Mouse (Mus musculus) gastrocnemius, postnatal 36 days (tissue): ENCODE measurements around the gene Fastkd2. TPM values are rescaled to one million over a fixed set of nuclear protein-coding genes. Genes with fewer than 3 reads are reported as not detected.

Experiments used
- DNase-seq, 2 experiments: peaks; one replicate each; pipeline ENCODE4 v3.0.0; 2022
- intact Hi-C: fragments of 180-260 bp; cut with DNase I; formaldehyde crosslinking; loops from one replicate; pipeline ENCODE4 v1.15.1; 2025
- long read RNA-seq, 2 experiments: library from polyadenylated mRNA; stranded (forward); transcript quantifications; one replicate each; pipeline ENCODE4 v2.0.0; 2021
- total RNA-seq, 2 experiments: library from RNA; stranded (reverse); gene quantifications; 2 replicates each; pipeline ENCODE4 v1.2.3; 2021

The Fastkd2 gene
- 10 to 100 TPM; 16.1 to 19.1 TPM for total RNA-seq
- long read RNA-seq, experiment 1, full-length matches to known transcripts, result 19 of 26 reads
- long read RNA-seq, experiment 1, partial matches to known transcripts, result 4 of 26 reads
- long read RNA-seq, experiment 1, other reads (novel, unspliced or antisense), result 3 of 26 reads
- long read RNA-seq, experiment 2, full-length matches to known transcripts, result 26 of 31 reads
- long read RNA-seq, experiment 2, partial matches to known transcripts, result 1 of 31 reads
- long read RNA-seq, experiment 2, other reads (novel, unspliced or antisense), result 4 of 31 reads

DNA sequence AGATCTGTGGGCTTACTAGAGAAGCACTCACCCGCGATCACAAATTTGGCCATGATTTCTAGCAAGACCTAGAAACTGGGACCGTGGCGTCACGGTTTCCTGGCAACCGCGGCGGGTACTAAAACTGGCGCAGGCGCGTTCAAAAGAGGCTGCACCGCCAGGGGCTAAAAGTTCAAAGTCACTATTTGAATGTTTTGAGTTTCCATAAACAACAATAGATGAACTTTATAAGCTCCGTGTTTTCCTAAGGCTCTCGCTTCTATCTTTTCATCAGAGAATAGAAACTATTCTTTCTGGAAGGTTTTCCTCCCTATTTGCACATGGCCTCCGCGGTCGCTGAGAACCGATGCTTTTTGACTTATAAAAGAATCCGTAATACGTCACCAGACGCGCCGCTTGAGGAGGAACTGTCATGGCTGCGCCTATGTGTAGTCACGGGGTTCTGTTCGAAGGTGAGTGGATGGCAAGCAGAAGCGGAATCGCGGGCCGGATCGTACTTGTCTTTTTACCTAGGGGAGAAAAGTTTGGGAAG, at the start of gene Fastkd2, which contains the start of gene Mdh1b:
Gene Fastkd2 (plus strand): TSS at position 375 of the 532 bp plus-strand sequence.
Gene Mdh1b (minus strand): TSS at position 79 of the 532 bp plus-strand sequence.
- DNase-seq, result peak; percentile 73 to 75
- intact Hi-C loops, result no loop called here

DNA sequence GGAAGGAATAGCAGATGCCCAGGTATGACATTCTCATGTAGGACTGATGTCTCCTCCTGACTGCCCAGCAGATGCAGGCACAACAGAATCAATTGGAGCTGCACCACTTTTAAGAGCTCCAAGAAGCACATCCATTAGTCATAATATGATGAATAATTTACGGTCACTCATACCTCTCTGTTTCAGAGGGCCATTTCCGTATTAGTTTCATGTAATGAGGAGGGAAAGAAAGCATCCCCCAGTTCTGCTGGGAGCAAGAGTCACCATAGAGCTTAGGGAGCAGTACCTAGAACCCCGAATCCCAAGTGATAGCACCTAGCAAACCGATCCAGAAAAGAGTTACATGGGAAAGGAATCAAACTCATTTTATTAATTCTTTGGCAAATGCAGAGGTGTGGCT, 43.6 kb upstream of the Fastkd2 start, which contains the start of gene Dytn:
Gene Dytn (minus strand): TSS at position 101 of the 400 bp plus-strand sequence.
- intact Hi-C loops, result no loop called here
- no peak for DNase-seq

DNA sequence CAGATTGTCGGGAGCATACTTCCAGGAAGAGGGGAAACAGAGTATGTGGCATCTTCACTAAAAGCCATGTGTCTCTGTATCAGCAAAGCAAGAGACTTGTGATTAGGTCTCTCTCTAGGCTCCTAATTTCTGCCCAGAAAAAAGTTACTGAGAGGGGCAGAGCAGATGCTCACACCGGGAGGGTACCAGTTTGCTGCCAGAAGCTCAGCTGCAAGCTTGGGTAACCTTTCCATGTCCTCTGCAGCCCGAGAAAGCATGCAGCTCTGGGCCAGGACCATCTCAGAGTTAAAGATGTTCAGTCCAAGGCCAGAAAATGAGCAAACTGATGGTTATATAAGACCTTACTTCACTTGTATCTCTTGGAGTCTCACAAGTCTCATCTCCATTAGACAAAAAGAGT, 33.6 kb upstream of the Fastkd2 start:
- DNase-seq, result no peak
- intact Hi-C loops, result no loop called here

DNA sequence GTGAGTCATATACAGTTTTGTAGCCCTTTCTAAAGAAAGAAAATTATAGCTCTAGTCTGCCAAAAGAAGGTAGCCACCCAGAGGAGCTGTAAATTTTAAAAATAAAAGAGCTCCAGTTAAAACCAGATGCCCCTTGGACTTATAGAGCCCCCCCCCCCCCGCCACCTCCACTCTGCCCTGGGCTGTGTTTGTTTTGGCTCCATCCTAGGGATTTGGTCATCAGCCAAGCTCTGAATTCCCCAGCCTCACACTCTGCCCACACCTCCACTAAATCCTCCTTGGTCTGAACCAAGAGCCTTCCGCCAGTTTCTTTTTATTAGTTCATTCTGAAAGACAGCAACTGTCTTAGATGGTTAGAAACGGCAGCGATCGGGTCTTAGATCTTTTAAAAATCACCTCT, 24.7 kb upstream of the Fastkd2 start:
- intact Hi-C loops, result no loop called here
- no peak for DNase-seq

DNA sequence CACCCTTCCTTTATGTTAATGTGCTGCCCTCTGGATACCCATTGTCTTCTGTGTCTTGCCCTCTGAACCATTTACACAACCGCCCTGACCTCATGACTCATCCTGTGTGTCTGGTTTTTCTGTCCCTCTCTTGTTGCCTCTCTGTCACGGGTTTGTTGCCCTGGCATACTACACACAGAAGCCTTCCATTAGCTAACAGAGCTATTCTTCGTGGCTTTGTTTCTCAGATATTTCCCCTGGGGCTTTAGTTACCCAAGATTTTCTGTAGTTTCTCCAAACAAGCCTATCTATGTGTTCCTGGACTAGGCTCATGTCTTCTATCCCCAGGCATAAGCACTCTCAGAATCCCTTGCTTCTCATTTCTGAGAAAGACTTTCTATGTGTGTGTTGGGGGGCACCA, 21.5 kb upstream of the Fastkd2 start:
- no peak for DNase-seq
- intact Hi-C loops, result no loop called here

DNA sequence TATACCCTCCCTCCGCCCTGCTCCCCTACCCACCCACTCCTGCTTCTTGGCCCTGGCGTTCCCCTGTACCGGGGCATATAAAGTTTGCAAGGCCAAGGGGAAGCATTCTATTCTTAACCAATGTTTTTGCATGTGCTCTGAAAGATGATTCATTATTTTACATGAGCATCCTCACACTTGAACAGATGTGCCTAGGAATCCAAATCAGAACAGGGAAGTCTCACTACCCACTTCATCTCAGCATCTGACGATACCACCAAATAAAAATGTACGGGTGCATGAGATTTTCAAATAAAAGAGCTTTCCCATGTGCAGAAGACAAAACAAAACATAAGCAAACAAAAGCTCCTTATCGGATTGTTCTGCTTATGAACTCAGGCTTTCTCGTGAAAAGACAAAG, 10.3 kb upstream of the Fastkd2 start:
- intact Hi-C loops, result no loop called here
- no peak for DNase-seq

DNA sequence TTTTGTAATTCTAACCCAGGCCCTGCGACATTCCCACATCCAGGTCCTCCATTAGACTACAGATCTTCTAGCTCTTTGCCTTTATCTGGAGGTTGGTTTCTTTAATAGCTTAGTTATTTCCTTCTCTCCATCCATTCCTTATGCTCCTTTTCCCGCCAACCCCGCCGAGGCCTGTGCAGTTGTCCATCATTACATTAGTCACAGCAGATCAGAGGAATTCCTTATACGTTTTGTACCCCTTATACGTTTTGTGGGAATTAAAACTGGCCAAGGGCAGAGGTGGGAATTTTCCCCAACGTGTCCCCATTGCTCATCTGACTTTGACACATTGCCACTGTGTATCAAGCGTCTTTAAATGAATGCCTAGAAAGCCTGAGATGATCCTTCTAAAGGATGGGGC, 618 bp upstream of the Fastkd2 start:
- intact Hi-C loops, result no loop called here
- no peak for DNase-seq

DNA sequence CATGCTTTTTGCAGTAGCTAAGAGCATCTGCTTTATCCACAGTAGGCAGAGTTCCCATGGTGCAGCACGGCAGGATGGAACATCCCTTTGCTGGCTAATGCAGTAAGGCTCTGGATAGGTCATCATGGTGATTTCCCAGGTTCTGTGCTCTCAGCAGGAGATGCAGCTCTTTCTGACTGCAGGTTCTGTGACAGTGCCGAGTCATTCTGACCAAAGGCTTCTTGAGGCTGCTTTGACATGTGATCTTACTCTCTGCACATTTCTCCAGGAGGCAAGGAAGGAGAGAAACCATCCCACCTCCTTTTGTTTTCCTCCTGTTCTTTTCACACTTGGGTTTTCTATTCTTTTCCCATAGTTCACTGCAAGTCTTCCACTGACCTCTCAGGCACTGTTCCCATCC, 25.6 kb downstream of the Fastkd2 start:
- intact Hi-C loops, result no loop called here
- no peak for DNase-seq

DNA sequence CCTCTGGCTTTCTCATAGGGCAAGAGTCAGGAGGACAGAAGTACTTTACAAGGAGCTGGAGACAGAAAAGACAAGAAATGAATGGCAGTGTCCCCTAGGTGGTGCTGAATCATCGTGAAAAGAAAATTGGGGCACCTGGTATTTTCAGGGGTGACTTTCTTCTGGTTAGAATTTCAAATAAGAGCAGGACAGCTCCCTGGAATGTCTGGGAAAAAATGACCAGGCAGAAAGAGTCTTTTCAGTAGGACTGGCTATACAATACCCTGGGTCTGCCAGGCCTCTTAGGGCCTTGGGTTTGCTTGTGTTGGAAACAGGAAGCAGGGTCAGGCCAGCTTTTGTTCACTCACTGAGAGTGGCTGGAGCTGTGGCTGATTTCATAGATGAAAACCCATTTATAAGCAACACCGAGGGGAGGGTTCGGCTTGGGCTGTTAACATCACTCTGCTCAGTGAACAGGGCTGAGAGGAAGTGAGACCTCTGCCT, 32.8 kb downstream of the Fastkd2 start:
- intact Hi-C loops, result loop anchor here (5.0 kb wide), 2 partner anchors 101 to 684 kb away; no protein-coding TSS in a partner anchor

DNA sequence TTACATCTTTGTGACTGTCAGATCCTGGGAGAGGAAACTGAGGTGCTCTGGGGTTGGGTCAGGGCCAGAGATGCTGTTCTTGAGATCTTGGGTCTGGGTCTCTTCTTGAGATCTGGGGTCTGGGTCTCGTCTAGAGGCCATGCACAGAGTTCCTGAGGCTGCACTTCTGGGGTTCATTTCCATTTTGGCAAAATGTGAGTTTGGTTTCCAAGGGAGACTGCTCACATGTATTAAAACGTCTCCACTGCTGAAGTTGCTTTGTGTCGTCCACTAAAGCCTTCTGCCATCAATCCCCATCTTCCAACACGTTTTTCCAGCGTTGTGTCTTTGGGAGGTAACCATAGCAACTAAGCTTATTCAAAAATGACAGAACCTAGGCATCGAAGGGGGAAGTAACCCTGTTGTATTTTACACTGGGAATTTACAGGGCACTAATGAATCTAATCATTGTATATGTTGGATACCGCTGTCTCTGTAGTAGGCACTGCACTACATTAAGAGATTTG, 33.5 kb downstream of the Fastkd2 start:
- DNase-seq, result no peak

More for the DNA sequence above, 32.8 kb downstream of the Fastkd2 start:
- DNase-seq, result no peak

DNA sequence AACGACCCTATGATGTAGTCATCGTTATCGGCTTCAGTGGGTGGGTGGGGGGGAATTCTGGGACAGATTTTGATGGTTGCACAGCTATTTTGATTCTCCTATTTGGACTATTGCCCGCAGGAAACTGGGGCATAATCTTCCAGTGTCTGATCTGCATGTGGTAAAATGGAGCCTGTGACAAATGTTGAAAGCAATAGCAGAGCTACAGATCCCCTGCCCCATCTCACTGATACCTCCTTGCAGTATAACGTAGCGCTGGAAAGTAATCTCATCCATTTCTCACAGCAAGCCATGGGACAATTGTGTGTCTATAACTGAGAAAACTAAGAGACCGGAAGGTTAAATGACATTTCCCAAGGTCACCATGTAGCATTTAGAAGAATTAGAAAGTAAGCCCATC, 34.0 kb downstream of the Fastkd2 start:
- intact Hi-C loops, result loop anchor here (5.0 kb wide), 2 partner anchors 102 to 683 kb away; no protein-coding TSS in a partner anchor
- DNase-seq, result no peak

More for the DNA sequence above, 33.5 kb downstream of the Fastkd2 start:
- intact Hi-C loops, result loop anchor here (5.0 kb wide), 2 partner anchors 102 to 683 kb away; no protein-coding TSS in a partner anchor

DNA sequence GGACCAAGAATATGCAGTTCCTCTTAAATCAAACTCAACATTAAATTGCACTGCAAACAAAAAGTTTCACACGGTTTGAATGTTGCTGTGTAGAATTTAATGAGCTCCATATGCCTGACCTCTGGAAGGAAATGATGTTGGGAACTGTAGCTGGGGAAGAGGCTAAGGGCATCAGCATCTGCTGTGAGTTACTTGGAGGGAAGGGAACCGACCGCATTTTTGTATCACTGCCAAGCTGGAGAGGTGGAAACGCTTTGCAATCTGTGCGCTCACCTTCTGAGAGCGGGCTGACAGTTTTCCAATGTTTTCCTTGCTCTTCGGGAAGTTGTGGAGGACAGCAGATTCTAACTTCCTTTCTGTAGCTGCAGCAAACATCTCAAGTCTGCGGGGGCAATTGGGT, 37.7 kb downstream of the Fastkd2 start:
- DNase-seq, result no peak
- intact Hi-C loops, result no loop called here

DNA sequence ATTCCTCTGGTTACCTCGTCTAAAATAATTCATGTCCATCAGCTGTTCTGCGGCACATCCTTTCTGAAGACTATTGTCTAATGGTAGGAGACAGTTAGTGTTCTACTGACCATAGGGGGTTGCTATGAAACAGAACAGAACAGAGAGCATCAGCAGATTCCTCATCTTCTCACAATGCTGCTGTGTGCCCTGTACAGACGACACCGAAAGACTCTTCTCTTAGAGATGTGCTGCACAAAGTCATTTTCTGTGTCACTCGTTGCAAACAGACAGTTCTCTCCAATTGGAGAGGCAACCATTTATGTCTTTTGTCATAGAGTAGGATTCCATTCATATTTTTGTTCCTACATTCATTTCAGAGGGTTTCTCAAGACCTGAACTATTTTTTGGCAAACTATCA, 38.8 kb downstream of the Fastkd2 start, which contains the start of gene 4933402D24Rik:
Gene 4933402D24Rik (minus strand): TSS at position 101 of the 400 bp plus-strand sequence.
- DNase-seq, result no peak

DNA sequence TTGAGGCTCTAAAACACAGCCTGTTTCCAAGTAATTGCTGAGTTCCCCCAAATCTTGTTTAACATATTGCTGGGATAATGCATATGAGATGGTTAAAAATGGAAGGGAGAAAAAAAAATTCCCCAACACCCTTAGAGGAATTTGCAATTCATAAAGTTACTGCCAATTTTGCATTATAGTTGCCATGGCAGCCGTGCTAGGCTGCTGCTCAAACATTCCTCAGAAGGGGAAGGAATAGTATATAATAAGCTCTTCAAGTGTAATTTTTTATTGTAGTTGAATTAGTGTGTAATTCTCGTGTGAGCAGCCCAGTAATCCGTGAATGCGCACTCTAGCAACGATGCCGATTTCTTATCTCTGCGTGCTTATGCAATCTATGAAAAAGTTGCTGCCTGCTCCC, 39.9 kb downstream of the Fastkd2 start:
- no peak for DNase-seq
- intact Hi-C loops, result no loop called here

More for the DNA sequence above, 38.8 kb downstream of the Fastkd2 start, which contains the start of gene 4933402D24Rik:
- intact Hi-C loops, result no loop called here

DNA sequence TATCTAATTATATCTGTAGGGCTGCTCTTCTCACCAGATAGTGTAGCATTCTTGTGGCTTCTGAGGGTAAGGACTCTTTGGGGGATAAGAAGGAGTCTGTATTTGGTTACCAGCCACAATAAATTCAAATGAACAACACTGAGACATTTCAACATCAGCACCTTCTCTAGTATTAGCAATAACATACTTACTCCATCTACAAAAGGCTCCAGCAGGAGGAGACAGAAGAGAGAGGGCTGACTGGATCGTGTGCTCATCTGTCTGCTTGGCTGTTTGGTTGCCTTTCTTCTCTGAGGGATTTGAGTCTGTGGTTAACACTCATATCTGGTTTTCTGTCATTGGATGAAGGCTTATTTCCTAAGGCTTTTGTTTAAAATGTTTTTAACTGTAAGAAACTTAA, 46.0 kb downstream of the Fastkd2 start:
- intact Hi-C loops, result no loop called here
- no peak for DNase-seq

DNA sequence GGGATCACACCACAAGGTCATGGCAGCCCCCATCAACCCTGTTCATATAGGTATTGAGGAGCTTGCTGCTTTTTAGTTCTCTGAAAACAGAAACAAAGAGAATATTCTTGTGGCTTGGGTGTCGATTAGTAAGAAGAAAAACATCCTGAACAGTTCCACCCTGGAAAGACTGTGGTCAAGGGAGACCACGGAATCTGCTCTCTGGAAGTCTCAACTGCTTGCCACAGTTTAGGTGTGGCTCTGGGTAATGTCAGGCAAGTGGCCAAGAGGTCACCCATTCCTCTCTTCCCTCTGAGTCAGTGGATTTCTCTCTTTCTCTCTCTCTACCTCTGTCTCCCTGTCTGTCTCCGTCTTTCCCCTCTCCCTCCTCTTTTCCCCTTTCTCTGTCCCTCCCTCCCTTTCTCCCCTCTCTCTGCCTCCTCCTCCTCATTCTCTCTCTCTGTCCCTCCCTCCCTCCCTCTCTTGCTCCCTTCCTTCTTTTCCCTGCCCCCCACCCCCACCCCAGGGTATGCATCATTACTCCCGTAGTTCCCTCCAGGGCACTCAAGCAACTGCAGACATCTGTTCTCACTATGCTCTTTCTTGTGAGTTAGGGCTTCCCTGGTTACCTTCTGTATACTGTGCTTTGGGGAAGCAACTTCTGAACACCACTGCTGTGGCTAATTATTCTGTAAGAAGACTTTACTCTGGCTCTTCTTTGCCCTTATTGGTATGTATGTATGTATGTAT, 46.7 kb downstream of the Fastkd2 start:
- no peak for DNase-seq
- intact Hi-C loops, result no loop called here

DNA sequence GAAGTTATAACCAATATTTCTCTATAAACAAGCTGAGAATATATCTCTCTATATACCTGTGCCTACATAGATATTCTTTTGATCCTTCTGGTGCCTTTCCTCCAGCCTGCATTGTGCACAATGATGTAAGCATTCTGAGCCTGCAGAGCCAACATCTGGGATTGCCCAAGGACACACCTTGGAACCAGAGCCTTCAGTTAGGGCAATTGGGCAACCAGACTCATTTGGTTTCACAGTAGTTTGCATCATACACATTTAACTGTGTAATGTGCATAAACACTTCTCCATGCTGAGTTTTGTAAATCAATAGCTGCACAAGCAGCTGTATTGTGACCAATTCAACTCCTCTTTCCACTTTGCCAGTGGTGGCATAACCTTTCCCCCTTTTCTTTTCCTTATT, 63.9 kb downstream of the Fastkd2 start:
- intact Hi-C loops, result no loop called here
- DNase-seq, result no peak
